Mouse (Mus musculus) cerebellum, adult (tissue): ENCODE results near the gene Gm49318.

Experiments
- ATAC-seq: cut with Nextera tagmentation; 2 replicates; pipeline ENCODE4 v1.9.2; 2017; ENCODE audit warnings: mild to moderate bottlenecking, moderate library complexity, mixed read lengths; ENCODE audit not compliant: insufficient number of reproducible peaks, low FRiP score, low TSS enrichment

Gene Gm49318

DNA sequence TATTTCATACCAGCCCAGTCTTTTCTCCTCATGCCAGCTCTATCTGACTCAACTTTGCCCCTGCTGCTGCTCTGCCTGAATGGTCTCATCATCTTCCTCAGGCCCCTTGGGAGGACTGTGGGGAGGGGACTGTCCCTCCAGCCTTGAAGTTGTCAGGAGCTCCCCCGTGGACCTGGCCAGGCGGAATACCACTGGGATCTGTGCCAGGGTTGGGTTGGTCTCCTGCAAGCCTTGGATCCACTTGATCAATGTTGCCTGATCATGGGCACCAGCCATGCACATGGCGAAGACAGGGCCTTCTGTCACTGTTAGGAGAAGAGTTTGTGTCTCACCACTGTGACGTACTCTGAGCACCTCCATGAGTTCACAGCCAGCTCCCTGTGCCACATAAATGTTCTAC is 1.2 kb upstream of the Gm49318 start:
- ATAC-seq = no peak

DNA sequence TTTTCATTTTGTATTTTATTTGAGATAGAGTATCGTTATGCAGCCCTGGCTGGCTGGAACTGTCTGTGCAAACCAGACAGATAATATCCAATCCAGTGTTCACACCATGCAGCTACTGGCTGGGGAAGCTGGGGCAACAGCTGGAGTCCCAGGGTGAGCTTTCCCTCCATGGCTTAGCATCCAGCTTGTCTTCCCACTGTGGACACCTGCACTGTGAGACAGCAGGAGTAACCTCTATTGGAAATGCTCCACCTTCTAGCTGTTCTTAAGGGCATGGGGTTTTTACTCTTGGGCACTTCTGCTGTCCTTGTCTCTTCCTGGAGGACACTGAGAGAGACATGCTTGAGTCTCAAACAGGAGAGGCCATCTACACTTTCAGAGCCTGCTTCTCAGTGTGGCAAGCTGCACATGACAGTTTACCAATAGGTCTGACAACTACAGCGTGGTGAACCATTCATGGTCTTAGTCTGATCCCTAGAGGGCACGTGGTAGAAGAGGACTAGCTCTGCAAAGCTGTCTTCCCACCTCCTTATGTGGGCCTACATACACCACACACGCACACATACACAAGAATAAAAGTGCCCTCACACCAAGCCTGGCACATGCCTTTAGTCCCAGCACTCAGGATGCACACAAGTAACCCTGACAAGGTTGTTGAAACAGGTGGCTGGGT is 1.0 kb downstream of the Gm49318 start:
- ATAC-seq = peak; percentile 21; the same call in 1 of the 2 replicates

GRCm38 (mm10) chr9:22067195-22067594 is 3.9 kb downstream of the Gm49318 start:
- no peak for ATAC-seq

- no peak for ATAC-seq
These were observed 4.6 kb downstream of the Gm49318 start for GRCm38 (mm10) chr9:22066433-22066832.

GRCm38 (mm10) chr9:22065642-22066041 is 5.4 kb downstream of the Gm49318 start:
- ATAC-seq = no peak

GRCm38 (mm10) chr9:22064341-22064740 is 6.7 kb downstream of the Gm49318 start:
- peak; percentile 65 for ATAC-seq

DNA sequence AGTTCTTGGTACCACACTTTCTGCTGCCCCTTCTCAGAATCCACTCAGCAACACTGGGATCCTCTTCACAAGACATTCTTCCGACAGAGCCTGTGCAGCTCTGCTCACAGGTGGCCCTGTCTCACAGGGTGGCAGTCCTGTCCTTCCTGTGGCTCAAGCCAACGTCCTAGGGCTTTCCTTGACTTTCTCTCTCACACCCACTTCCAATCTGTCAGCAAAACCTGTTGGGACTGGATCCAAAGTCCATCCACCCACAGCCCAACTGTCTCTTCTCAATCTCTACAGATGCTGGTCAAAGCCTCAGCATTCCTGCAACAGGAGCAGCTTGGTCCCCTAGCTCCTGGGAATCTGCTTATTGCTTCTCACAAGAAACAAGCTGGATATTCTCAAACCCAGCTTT is 9.7 kb downstream of the Gm49318 start:
- ATAC-seq = no peak; the same call in 1 of the 2 replicates

- 0 out of 2 replicates have a peak, but pooled peaks have one; percentile 12 for ATAC-seq
These were observed 13.0 kb downstream of the Gm49318 start for GRCm38 (mm10) chr9:22058011-22058424.

DNA sequence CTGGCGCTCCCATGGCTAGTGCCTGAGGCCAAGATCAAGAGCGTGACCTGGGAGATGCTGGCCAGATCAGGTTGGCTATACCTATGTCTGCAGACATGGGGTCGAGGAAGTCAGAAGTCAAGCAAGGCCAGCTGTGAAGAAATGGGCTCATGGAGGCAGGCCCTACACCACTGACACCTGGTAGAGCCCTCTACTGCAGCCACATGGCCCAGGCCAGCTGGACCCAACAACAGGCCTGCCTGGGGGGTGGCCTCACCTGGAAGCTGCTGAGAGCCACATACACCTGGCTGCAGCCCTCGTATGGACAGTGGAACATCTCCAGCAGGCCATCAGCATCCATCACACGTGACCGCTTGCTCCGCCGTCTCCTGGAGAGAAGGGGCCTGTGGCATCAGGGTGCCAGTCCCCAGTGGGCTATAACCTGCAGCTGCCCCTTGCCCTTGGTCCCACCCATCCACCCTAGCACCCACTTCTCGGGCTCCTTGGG is 14.0 kb downstream of the Gm49318 start:
- ATAC-seq = no peak

GRCm38 (mm10) chr9:22056303-22056910 is 14.7 kb downstream of the Gm49318 start:
- ATAC-seq = no peak

DNA sequence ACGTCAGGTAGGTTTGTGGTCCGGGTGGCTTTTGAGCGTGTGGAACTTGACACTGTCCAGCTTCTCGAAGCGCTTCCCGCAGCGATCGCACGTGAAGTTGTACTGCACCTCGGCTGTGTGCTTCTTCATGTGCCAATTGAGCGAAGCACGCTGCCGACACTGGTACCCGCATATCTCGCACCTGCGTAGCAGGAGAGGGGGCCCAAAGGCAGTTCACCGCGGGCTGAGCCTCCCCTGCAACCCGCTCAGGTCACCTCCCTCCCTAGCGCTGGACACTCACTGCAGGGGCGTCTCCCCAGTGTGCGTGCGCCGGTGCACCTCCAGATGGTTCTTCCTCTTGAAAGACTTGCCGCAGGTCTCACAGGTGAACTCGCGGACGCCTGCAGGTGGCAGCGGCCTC is 15.3 kb downstream of the Gm49318 start:
- no peak for ATAC-seq

- ATAC-seq = peak; percentile 36
These were observed 16.5 kb downstream of the Gm49318 start for GRCm38 (mm10) chr9:22054411-22055076.

GRCm38 (mm10) chr9:22053657-22054056 is 17.4 kb downstream of the Gm49318 start:
- ATAC-seq = no peak

GRCm38 (mm10) chr9:22051958-22052254 is 19.2 kb downstream of the Gm49318 start, which contains the start of gene Elavl3:
Gene Elavl3 (minus strand): TSS chr9:22052023.
- peak; percentile 41 for ATAC-seq

GRCm38 (mm10) chr9:22051161-22051957 is 19.7 kb downstream of the Gm49318 start:
- ATAC-seq = no peak

DNA sequence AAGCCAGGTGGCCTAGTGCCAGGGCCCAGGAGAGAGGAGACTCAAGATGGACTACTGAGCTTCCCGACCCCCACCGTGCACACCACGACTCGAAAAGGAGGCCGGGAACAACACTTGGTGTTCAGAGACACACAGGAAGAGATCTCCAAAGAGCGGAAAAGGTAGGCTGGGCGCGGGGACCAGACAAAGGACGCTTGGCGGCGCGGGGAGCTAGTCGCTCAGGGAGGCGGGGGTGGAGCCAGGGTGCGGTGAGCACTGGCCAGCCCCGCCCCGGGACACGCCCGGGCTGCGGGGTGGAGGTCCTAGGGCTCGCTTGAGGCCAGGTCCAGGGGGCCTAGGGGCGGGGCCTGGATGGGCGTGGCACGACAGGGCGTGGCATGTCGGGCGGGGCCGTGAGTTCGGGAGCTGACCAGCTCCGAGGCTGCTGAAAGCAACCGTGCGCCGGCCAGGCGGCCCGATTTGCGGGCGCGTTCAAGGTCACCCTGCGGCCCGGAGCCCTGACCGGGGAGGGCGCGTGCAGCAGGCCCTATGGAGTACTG is 20.6 kb downstream of the Gm49318 start:
- peak; percentile 29; the same call in 1 of the 2 replicates for ATAC-seq

GRCm38 (mm10) chr9:22049721-22050270 is 21.3 kb downstream of the Gm49318 start:
- no peak for ATAC-seq

GRCm38 (mm10) chr9:22049315-22049714 is 21.7 kb downstream of the Gm49318 start:
- no peak for ATAC-seq

DNA sequence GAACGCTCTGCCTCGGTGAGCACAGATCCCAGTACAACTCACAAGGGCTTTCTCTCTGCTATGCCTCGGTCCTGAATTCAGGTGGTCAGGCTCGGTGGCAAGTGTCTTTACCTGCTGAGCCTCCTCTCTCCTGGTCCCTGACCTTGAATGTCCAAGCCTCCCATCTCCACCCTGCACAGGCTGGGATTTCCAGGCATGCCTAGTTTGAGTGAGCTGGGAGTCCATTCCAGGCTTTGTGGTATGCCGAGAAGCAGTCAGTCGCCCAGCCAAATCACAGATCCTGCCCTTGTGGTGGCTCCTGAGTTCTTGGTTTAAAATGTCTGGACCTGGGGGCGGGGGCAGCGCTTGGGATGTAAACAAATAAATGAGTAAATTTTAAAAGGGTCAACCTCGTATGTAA is 23.7 kb downstream of the Gm49318 start:
- no peak for ATAC-seq

DNA sequence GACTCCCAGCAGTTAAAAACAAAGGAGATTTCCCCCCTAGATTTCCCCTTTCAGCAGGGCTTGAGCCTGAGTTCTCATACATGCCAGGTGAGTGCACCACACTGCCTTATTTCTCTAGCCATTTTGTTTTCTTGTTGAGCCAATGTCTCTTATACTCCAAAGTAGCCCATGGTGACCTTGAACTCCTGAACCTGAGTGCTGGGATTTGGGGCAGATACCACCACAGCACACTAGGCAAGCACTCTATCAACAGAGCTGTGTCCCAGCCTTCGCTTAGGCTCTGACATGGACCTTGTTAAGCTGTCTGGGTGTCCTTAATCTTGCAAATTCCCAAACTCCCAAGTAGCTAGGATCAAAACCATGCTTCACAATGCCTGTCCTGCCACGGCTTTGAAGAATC is 29.2 kb downstream of the Gm49318 start:
- no peak for ATAC-seq
